10 mouse cellular contexts compared by ENCODE assay signal in the genomic region with DNA sequence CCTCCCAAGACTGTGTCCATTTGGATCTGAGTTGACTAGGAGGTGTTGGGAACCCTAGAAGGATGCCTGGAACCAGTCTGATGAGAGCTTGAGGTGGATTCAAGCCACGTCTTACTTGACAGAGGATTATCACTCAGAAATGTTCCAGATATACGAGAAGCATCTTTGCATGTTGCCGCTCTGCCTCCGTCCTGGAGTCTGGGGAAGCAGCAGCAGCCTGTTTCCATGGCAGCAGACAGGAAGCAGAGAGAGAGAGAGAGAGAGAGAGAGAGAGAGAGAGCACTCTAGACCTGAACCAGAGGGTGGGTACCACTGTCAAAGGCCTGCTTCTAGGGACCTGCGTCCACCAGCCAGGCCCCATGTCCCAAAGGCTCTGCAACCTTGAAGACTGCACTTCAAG.
A peak's percentile ranks its signal among the peaks of the same experiment; 100 is the strongest.
DNase-seq lines count a peak whose midpoint lies in the region; ATAC-seq and TF ChIP-seq lines count a peak whose summit lies in the region.
"Had no signal": no experiment of that assay in that cellular context is flagged by ENCODE, and none has a peak within 500 bp of the region (broad histone marks: within the 10 kb centered on the region; RNA-seq: fewer than 3 reads in every experiment).

No protein-coding gene starts in this region.

- H3K9ac ChIP-seq in hindbrain, postnatal 0 days (replicated peaks; ENCODE audit: low read length) = no peak overlapping the region

- no peak for DNase-seq in frontal cortex, postnatal 25 days (ENCODE audit: low spot score in 2 of 2)
- peak; percentile 20 for DNase-seq in right cerebral cortex, adult 18-20 months
- no peak for DNase-seq in right cerebral cortex, postnatal 25 days
- DNase-seq in hindbrain, postnatal 0 days (ENCODE audit: low spot score) = peak; percentile 73
- DNase-seq in adrenal gland, postnatal 36 days = no peak
- no peak for DNase-seq in spleen, adult 18-20 months
- DNase-seq in adrenal gland, adult 8-10 months = no peak
- DNase-seq: adrenal gland, postnatal 25 days; gastrocnemius, postnatal 10 days had no signal

- H3K4me2 ChIP-seq in hindbrain, postnatal 0 days (ENCODE audit: low read depth, low read length) = no peak overlapping the region

- H3K27me3 ChIP-seq in hindbrain, postnatal 0 days (ENCODE audit: insufficient read depth, low read length) = no peaks in the 10 kb centered on the region

- H3K27ac ChIP-seq in hindbrain, postnatal 0 days = peak overlapping the region; percentile 65; the same call in 1 of the 2 replicates

- no peaks in the 10 kb centered on the region for H3K36me3 ChIP-seq in hindbrain, postnatal 0 days (ENCODE audit: insufficient read depth, low read length)

- peaks cover 22% of the 10 kb centered on the region; the same call in 1 of the 2 replicates for H3K4me1 ChIP-seq in hindbrain, postnatal 0 days (ENCODE audit: insufficient read depth, low read length)

- no peak overlapping the region for H3K4me3 ChIP-seq in hindbrain, postnatal 0 days (ENCODE audit: low read length)

- TF ChIP-seq CTCF in hindbrain, postnatal 0 days (IDR thresholded peaks at IDR 0.05; ENCODE audit: low read depth) = no peak

- 30% methylated on average over 5 of the region's 5 CpGs for WGBS in hindbrain, postnatal 0 days

- peak; percentile 92 for ATAC-seq in frontal cortex, adult (ENCODE audit: low TSS enrichment)
- ATAC-seq in hindbrain, postnatal 0 days = peak; percentile 84

- no peaks in the 10 kb centered on the region for H3K9me3 ChIP-seq in hindbrain, postnatal 0 days (ENCODE audit: low read length)

Comparison
In these comparisons a context has a peak if more than half of its experiments do, and no peak if none do; other contexts are left out.
1. DNase-seq: peak in right cerebral cortex, adult 18-20 months (single experiment) and hindbrain, postnatal 0 days (single experiment); none in frontal cortex, postnatal 25 days (0 of 2), right cerebral cortex, postnatal 25 days (single experiment), adrenal gland, postnatal 36 days (0 of 2), spleen, adult 18-20 months (0 of 2) and adrenal gland, adult 8-10 months (single experiment).